Mouse (Mus musculus): ENCODE results near the gene Cadm2. TPM values are rescaled to one million over a fixed set of nuclear protein-coding genes. Genes with fewer than 3 reads are reported as not detected.

Gene Cadm2
- total RNA-seq, 2 experiments from 2014 or later = 224 to 229 TPM

GRCm38 (mm10) chr16:67122532-67122931 is 498.2 kb downstream of the Cadm2 start:
- no peak for DNase-seq

DNA sequence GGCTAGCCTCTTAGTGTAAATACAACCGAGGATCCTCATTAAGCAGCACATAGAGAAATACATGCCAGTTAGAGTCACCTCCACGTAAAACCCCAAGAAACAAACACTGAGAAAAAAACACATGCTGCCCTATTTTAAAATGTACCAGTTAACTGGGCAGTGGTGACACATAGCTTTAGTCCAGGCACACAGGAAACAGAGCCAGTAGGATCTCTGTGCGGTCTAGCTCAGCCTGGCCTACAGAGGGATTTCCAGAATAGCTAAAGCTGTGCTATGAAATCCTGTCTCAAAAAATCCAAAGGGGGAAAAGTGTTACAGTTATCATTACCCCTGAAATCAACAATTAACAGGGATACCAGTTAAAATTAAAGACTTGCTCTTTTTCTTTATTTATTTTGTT is 498.9 kb downstream of the Cadm2 start:
- DNase-seq = no peak

DNA sequence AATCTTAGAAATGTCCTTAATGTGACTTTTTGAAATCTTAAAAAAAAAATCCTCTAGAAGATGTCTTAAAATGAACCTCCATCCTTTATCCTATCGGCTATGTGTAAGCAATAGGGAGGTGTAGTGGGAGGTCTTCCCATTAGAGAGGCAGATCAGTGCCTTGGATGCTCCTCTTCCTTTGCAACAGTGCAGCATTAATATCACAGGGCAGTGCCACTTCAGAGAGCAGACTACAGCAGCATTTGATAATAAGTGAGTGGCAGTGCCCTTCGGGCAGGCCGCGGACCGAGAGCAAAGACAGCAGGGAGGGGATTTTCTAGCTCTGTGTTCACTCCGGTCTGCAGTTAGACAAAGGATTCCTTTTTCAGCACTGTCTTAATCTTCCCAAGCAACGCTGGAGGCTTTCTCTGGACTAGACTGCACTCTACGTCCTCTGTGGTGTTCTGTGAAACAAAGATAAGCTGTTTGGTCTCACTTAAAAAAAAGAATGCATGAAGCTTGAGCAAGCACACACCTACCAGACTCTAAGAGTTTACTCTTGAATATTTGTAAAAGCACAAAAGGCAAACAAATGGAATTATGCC is 514.1 kb downstream of the Cadm2 start:
- DNase-seq = no peak

DNA sequence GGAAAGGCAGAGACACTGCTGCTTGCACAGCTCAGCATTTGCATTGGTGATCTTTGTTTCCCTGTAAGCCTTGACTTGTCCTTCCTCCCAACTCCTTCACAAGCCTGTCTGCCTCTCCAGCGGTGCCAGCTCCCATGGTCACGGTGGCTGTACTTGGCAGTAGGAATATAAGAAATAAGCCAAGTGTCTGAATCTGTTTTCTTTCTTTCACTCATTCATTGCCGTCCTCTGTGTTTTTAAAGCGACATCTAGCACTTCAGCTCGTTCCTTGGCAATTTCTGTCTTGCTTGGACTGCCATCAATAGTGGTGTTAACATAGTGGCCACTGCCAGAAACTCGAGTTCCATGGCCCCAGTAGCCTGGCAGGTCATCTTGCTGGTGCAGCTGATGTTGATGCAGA is 524.0 kb downstream of the Cadm2 start:
- peak; percentile 32 to 47 for DNase-seq

GRCm38 (mm10) chr16:67095916-67096315 is 524.8 kb downstream of the Cadm2 start:
- DNase-seq = no peak

- peak in 1 of 2 experiments; percentile 37 for DNase-seq
Measured at GRCm38 (mm10) chr16:67089747-67090146, 531.0 kb downstream of the Cadm2 start.

DNA sequence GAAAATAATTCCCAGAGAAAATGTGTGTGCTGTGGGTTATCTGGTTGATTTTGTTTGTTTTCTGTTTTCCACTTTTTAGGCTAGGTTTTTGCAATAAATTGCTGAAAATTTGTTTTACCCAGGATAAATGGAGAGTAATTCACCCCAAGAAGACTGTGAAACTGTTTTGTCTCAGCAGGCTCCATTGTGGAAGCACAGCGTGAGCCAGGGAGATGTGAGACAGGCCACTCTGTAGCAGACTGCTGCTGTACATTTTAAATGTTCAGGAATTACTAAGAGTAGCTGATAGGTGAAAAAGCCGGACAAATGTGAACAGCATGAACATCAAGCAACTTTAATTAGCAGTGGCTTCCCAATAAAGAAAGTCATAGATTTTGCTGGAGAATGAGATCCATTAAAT is 541.4 kb downstream of the Cadm2 start:
- DNase-seq = no peak

- no peak for DNase-seq
Measured at GRCm38 (mm10) chr16:67076169-67076895, 544.4 kb downstream of the Cadm2 start.

- no peak for DNase-seq
Measured at GRCm38 (mm10) chr16:67068461-67068860, 552.2 kb downstream of the Cadm2 start.

DNA sequence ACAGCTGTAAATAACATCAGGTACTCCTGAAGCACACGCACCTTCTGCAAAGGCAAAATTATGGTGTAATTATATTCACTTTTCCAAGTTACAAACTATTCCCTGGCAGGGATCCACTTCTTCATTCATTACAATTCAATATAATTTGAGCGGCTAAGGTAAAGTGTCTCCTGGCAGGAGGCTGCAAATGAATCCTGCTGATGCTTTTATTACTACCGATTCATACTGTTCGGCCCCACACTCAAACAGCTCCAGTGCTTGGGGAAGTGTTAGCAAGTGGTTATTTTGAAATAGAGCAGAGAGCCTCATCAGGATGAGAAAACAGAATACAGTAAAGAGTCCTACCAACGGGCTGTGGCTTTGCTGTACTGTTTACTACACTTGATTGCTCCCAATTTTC is 589.8 kb downstream of the Cadm2 start:
- DNase-seq = no peak

- no peak for DNase-seq
Measured at GRCm38 (mm10) chr16:67019856-67020255, 600.9 kb downstream of the Cadm2 start.

DNA sequence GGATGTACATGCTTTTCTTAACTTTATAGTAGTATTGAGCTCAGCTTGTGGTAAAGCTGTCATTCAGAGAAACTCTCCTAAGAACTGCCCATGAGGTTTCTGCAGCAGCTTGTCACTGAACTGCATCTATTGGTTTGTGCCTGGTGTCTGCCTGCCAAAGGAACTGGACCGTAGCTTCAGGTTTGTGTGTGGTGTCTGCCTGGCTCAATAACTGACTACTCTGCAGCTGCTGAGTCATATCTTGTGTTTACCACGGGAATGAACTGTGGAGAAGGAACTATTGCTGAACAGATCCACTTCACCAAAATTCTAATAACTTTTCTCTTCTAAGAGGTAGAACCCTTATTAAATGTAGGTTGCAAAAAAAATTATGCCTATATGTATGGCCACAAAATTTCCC is 603.0 kb downstream of the Cadm2 start:
- no peak for DNase-seq

GRCm38 (mm10) chr16:67003161-67003560 is 617.5 kb downstream of the Cadm2 start:
- DNase-seq = no peak

- peak in 1 of 2 experiments; percentile 18 for DNase-seq
Measured at GRCm38 (mm10) chr16:67001707-67002106, 619.0 kb downstream of the Cadm2 start.

DNA sequence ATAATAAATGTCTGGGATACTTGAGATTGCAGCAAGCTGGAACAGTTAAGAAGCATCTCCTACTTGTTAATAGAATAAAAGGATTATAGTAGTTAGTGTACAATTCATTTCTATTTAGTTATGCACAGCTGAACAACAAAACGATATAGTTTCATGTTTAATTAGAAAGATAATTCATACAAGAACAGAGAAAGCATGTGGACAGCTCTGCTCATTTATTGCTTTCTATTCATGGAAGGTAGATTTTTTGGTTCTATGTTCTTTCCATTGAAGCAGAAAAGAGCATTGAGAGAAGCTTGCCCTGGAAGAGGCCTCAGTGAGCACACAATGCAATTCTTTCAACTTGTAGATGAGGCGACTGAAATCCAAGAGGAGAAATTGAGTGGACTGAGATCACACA is 623.2 kb downstream of the Cadm2 start:
- no peak for DNase-seq

- DNase-seq = no peak
Measured at GRCm38 (mm10) chr16:66987741-66988140, 633.0 kb downstream of the Cadm2 start.

GRCm38 (mm10) chr16:66986879-66987278 is 633.8 kb downstream of the Cadm2 start:
- DNase-seq = no peak

DNA sequence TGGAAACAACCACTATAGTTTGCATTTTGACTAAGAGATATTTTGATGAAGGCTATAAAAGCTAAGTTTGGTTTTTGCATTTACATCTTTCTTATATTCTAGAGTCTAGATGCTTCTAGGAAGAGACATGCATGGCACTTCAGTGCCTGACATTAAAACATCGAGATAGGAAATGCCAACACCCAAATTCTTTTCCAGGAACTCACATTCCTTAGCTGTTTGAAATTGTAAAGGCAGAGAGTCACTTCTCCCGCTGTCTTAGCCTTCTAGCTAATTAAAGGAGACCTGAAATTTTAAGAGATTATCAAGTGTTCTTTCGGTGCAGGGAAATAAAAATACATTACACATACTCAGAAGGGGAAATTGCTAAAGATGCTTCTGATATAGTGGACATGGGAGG is 649.8 kb downstream of the Cadm2 start:
- no peak for DNase-seq

GRCm38 (mm10) chr16:66969520-66970144 is 651.1 kb downstream of the Cadm2 start:
- no peak for DNase-seq

GRCm38 (mm10) chr16:66968336-66968735 is 652.4 kb downstream of the Cadm2 start:
- DNase-seq = no peak

DNA sequence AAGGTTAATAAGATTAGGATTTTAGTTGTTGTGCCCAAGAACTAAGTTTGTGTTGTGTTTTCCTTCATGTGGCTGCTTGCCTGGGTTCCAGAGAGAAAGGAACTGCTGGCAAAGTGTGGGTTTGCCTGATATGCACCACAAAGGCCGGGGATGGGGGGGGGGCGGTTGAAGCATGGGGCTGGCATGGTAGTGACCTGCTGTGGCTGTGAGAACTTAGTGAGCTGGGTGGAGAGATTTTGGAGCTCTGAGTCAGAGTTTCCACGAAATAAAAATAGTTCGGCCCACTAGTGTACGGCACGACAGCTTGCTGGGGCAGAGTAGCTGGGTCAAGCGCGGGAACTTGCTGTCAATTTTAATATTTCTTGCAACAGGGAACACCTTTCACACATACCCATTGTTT is 653.0 kb downstream of the Cadm2 start:
- DNase-seq = no peak

- DNase-seq = no peak
Measured at GRCm38 (mm10) chr16:66959146-66959545, 661.6 kb downstream of the Cadm2 start.

DNA sequence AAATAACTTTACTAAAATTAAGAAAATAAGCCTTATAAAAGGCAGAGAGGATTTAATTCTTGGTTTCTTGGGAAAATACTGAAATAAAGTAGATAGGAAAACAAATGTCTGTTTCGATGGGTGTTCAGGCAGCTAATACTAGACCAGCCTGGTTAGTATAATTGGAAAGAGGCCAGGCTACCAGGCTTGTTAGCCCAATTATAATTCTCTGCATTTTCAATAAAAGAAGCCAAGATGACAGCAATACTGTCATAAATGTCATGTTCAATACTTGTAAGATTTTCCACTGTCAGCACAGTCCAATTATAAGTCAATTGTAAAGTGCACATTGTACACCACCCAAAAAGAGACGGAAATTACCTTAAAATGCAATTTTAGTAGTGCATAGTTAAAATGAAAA is 664.8 kb downstream of the Cadm2 start:
- DNase-seq = no peak

GRCm38 (mm10) chr16:66936332-66936731 is 684.4 kb downstream of the Cadm2 start:
- no peak for DNase-seq

Measured in layer of hippocampus, postnatal 36 days (tissue).